Mouse (Mus musculus) c-Kit-negative CD71-positive TER-119-positive erythroid progenitor cells, embryonic 14.5 days (primary cell): ENCODE measurements around the gene Olfr1245.
"Not testable (repeated sequence)": the region's sequence is repeated elsewhere in the genome, so short reads cannot be mapped to it uniquely, and the experiment has no call there.

Experiments
- DNase-seq: peaks from one replicate; pipeline ENCODE4 v3.0.0-alpha.2; 2013; ENCODE audit warnings: low read depth, low spot score

The Olfr1245 gene

DNA sequence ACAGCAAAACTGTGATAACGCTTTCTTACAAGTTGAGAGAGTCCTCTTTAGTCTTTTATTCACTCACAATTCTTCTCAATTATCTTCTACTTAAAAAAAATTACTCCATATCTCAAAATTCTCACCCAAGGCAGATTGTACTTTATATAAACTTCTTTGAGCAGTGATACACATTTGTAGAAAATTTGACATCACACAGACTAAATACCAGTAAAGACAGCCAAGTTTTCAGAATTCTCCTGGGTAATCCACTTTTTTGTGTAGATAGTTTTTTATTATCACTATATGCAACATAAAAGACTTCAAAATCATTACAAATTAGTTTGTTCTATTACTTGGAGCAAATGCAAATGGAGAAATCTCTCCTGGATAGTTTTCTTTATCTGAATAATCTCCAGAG, at the start of gene Olfr1245:
Gene Olfr1245, minus strand, starts transcription at position 101 of the 400 bp plus-strand sequence.
- DNase-seq, result no peak

DNA sequence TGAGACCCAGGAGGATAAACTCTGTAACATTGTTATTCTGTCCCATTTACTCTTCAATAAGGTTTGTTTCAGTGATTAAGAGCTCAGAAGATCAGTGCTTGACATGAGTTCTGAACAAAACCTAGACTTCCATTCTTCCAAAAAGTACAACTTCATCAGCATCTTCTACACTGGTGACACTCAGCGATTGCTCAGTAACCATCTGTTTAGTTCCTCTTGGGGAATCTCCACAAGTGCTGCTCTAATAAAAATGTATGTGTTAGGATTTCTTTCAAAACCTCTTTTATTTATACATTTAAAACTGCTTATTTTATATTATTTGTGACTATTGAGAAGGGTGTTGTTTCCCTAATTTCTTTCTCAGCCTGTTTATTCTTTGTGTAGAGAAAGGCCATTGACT, 39.9 kb upstream of the Olfr1245 start, which contains the start of gene Olfr1248:
Gene Olfr1248, minus strand, starts transcription at position 101 of the 400 bp plus-strand sequence.
- not testable (repeated sequence) for DNase-seq

DNA sequence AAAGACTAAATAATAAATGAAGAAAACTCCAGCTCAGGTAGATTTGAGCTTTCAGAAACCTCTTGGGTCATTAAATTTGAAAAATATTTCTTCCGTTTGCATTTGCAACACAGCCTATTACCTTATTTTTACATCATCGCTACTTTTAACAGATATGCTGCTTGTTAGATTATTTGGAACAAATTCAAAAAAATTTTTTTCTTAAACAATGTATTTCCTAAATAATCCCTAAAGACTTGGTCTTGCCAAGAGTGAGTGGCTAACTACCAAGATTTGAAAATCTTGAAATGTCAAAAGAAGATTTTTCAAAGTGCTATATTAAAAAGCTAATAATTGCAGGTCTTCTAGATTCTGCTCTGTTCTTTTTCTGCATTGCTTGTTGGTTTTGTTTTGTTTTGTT, 35.8 kb upstream of the Olfr1245 start, which contains the start of gene Olfr1247:
Gene Olfr1247, minus strand, starts transcription at position 101 of the 400 bp plus-strand sequence.
- DNase-seq, result no peak

DNA sequence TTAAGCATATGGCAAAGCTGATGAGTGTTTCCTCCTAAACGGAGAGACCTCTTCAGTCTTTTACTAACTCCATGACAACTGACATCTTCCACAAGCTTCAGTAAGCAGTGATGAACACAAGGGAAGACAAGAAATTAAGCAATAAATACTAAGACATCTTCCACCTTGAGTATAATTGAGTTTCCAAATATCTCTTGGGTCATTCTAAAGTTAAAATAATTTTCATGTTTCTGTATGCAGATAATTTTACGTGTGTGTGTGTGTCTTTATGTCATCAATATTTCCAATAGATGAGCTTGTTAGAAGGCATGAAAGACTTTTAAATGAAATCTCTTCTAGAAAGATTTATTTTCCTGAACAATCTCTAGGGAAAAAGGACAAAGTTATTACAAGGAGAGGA, 14.8 kb upstream of the Olfr1245 start, which contains the start of gene Olfr1246:
Gene Olfr1246, minus strand, starts transcription at position 101 of the 400 bp plus-strand sequence.
- no peak for DNase-seq

DNA sequence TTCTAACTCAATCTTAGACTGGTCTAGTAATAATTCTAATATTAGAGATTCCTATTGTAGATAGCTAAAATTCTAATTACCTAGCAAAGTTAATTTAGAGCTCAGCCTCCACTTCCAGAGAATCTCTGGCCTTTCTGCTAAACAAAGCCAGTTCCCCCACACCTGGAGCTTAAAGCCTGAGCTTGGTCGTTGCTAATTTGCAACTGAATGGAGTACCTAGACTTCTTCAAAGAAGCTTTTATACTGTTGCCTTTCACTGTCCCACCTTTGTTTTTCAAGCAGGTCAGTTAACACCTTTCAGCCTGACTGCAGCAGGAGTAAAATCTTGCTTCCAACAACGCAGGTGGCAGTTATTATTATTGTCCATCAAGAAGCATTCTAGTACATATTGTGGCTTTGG, 15.5 kb downstream of the Olfr1245 start:
- DNase-seq, result not testable (repeated sequence)

DNA sequence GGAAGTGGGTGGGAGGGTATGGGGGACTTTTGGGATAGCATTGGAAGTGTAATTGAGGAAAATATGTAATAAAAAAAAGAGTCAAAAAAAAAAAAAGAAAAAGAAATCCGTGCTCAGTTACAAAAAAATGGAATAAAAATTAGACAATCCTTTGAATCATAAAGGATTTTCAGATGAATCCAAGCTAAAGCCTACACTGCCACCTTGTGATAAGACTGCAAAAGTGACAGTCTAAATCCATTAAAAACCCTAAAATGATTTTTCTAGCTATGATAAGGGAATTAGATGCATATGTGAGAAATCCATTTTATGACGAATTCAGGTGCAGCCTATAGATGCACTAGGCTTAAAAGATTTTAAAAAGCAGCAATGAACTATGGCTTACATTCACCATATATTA, 33.7 kb downstream of the Olfr1245 start:
- DNase-seq, result no peak

DNA sequence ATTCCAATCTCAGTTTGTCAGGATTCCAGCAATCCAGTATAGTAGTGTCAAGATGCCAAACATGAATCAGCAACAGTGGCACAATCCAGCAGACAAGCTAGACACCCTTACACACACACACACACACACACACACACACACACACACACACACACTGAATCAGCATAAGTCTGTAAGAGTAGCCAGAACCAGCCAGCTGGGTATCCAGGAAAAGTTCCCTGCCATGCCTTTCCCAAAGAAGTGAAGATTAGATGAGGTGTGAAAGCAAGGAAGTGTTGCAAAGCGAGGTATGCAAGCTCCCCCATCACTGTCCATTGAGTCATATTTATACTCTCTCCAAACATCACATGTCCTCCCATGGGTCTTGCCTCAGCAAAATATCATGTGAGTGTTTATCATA, 38.3 kb downstream of the Olfr1245 start:
- DNase-seq, result no peak

DNA sequence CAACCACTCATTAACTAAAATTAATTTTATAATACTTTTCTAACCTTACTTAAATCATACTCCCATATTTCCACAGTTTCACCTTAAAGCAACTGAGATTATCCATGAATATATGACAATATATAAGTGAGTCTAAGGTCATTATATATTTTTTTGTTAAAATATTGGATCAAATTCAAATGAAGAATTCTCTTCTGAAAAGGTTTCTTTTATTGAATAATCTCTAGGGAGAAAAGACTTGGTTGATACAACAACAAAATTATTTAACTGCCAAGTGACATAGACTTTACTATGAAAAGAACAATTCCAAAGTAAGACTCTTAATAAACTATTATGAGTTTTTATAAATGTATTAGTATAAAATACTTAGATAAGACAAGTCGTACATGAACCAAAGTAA, 46.9 kb downstream of the Olfr1245 start, which contains the start of gene Olfr1243:
Gene Olfr1243, minus strand, starts transcription at position 101 of the 400 bp plus-strand sequence.
- DNase-seq, result no peak
